Mouse (Mus musculus) cerebellum, adult (tissue): Measurements from ENCODE around the gene Zfp30.

Experiments
- ATAC-seq: cut with Nextera tagmentation; 2 replicates; pipeline ENCODE4 v1.9.2; 2017; ENCODE audit warnings: mild to moderate bottlenecking, moderate library complexity, mixed read lengths; ENCODE audit not compliant: insufficient number of reproducible peaks, low FRiP score, low TSS enrichment

Gene Zfp30

GRCm38 (mm10) chr7:29818619-29819254, 34.9 kb downstream of the Zfp30 start:
- ATAC-seq, result peak; percentile 57; the same call in 1 of the 2 replicates

GRCm38 (mm10) chr7:29828001-29828400, 44.2 kb downstream of the Zfp30 start:
- ATAC-seq, result no peak

- ATAC-seq, result no peak
These were observed 46.0 kb downstream of the Zfp30 start for GRCm38 (mm10) chr7:29829804-29830203.

GRCm38 (mm10) chr7:29836816-29837215, 53.0 kb downstream of the Zfp30 start:
- ATAC-seq, result no peak

- no peak for ATAC-seq
These were observed 55.5 kb downstream of the Zfp30 start for GRCm38 (mm10) chr7:29839256-29839655.

GRCm38 (mm10) chr7:29842105-29842504, 58.3 kb downstream of the Zfp30 start:
- ATAC-seq, result no peak
